Mouse (Mus musculus) lung, adult 2 months (tissue): Measurements from ENCODE around the gene Slamf9.

Experiments used
- CTCF ChIP-seq: fragments of 200-500 bp; IDR thresholded peaks from 2 replicates; pipeline ENCODE4 v1.5.1; 2011; ENCODE audit warnings: mild to moderate bottlenecking, low read length, control low read depth; ENCODE audit not compliant: insufficient read depth
- POLR2A ChIP-seq: fragments of 200-500 bp; IDR thresholded peaks from 2 replicates; pipeline ENCODE4 v1.6.1; 2011; ENCODE audit warnings: low read depth, mild to moderate bottlenecking, control low read depth, low read length, borderline replicate concordance; ENCODE audit errors: extremely low read depth

DNA sequence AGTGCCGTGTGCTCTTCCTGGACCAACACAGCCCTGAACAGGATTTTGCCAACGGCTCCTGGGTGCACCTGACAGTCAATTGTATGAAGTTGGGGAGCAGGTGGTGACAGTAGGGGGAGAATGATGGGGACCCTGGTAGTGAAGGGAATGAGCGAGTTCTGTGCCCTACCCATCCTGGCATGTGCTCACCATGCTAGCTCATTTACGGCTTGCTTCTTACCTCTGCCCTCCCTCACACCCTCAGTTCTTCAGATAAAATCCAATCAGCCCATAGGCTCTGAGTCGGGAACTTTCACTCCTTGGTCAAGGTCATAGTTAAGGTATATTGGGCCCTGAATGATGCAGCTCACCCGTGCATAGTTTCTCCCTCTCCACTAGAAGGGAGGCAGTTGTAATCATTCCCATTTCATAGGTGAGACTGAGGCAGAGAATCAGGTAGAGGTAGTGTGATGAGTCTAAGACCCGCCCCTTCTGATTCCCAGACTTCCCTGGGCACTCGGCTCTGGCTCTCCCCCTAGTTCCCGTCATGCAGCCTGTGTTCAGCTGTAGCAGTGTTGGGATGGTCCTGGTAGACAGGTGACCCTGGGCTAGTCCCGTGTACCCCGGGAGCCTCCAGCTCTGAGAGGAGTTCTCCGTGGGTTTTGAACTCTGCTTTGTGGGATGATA lies 14.6 kb downstream of the Slamf9 start:
- TF ChIP-seq CTCF (no peak), POLR2A (no peak)
